Mouse (Mus musculus) C2C12 (cell line): ENCODE measurements around the gene Nol9.

Source experiments
- CTCF ChIP-seq: IDR thresholded peaks from one replicate; pipeline ENCODE4 v1.5.1; 2011; ENCODE audit not compliant: control insufficient read depth, insufficient read depth, insufficient read length
- MYOG ChIP-seq: IDR thresholded peaks from one replicate; pipeline ENCODE4 v1.6.1; 2011; ENCODE audit not compliant: control insufficient read depth, insufficient read length; ENCODE audit errors: extremely low read depth
- USF1 ChIP-seq: IDR thresholded peaks from one replicate; pipeline ENCODE4 v1.6.1; 2011; ENCODE audit warnings: low read depth, mild to moderate bottlenecking, control low read depth, moderate library complexity

DNA sequence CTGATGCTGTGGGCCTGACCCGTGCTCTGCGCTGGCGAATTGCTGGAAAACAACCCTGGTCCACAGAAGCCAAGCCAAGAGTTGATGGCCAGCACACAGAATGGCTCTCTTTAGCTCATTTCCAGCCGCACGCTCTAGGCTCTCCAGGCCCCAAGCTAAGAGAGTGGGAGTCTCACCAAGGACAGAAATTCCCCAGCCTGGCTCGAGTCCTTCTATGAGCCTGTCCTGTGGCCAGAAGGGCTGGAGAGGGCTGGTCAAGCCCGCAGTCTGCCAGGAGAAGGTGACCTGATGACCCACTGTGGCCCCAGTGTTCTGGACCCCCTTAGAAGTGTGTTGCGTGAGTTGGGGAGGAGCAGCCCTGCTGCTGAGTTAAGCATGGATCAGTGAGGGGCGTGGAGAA lies 38.1 kb downstream of the Nol9 start:
- TF ChIP-seq CTCF (no peak), USF1 (no peak), MYOG (no peak)
